Mouse (Mus musculus): Measurements from ENCODE around the gene Psmc3.
A peak's percentile ranks its signal among the peaks of the same experiment; 100 is the strongest.

The Psmc3 gene

GRCm38 (mm10) chr2:91113334-91113733, 59.5 kb downstream of the Psmc3 start:
- no peak for DNase-seq (ENCODE audit: low spot score in 2 of 2)

GRCm38 (mm10) chr2:91113852-91114251, 60.0 kb downstream of the Psmc3 start:
- DNase-seq (ENCODE audit: low spot score in 2 of 2) = no peak

GRCm38 (mm10) chr2:91114781-91115577, 61.2 kb downstream of the Psmc3 start:
- peak; percentile 30 to 73 for DNase-seq (ENCODE audit: low spot score in 2 of 2)

GRCm38 (mm10) chr2:91115578-91115970, 61.8 kb downstream of the Psmc3 start:
- no peak for DNase-seq (ENCODE audit: low spot score in 2 of 2)
